Mouse (Mus musculus): Measurements from ENCODE around the gene Sall4. TPM values are rescaled to one million over a fixed set of nuclear protein-coding genes. Genes with fewer than 3 reads are reported as not detected.

Sall4 gene
- total RNA-seq (2018; cell fraction: chromatin; rRNA removed) = not detected
- not detected for total RNA-seq (2018; cell fraction: cytosol; rRNA removed)
- total RNA-seq (2018; cell fraction: nucleus; rRNA removed) = not detected
- not detected in 3 replicates for polyA plus RNA-seq (2018)

DNA sequence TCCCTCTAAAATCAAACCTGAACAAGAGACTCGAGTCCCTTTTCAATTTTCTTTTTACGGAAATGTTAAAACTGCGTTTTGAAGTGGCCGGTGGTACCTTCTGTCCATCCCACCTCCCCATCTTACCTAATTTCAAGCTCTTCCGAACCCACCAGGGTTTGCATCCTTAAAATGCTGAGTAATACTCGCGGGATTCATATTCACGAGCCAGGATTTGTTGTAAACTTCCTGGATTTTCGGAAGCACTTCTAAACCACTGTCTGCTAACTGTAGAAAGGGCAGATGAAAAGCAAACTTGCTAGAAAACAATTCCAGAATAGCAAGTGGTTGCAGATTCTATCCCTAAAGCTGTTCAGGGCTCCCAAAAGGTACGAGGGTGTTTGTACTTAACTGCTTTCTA is at the start of gene Sall4:
Gene Sall4, minus strand, starts transcription at position 362 of the 400 bp plus-strand sequence.
- no peak within 1 kb of the TSS for H3K27ac ChIP-seq
- no peaks in the 10 kb centered on the region for H3K36me3 ChIP-seq (ENCODE audit: inconsistent target)
- H3K4me3 ChIP-seq (ENCODE audit: inconsistent target) = no peak within 1 kb of the TSS
- H3K79me2 ChIP-seq (ENCODE audit: inconsistent target) = no peaks in the 10 kb centered on the region
- WGBS (ENCODE audit: missing documents) = 16% methylated on average over 10 of the region's 10 CpGs

DNA sequence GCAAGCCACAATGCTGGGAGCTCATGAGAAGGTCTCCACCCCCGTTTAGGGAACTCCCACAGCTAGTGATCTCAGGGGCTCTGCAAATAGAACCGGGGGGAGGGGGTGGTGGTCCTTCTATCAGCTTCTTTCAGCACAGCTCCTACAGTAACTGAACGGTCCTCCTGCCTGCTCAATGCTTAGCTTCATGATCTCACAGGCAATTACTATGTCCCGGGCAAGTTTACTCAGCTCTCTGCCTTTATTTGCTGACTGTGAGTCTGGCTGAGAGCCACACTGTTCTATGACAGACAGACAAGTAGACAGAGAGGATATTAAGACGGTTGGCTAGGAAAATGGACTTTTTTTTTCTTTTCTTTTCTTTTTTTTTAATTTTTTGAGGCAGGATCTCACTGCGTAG is 45.5 kb upstream of the Sall4 start:
- H3K79me2 ChIP-seq (ENCODE audit: inconsistent target) = no peaks in the 10 kb centered on the region
- WGBS (ENCODE audit: missing documents) = 68% methylated on average over 5 of the region's 6 CpGs
- H3K4me3 ChIP-seq (ENCODE audit: inconsistent target) = no peak overlapping the region
- no peaks in the 10 kb centered on the region for H3K36me3 ChIP-seq (ENCODE audit: inconsistent target)
- no peak overlapping the region for H3K27ac ChIP-seq

DNA sequence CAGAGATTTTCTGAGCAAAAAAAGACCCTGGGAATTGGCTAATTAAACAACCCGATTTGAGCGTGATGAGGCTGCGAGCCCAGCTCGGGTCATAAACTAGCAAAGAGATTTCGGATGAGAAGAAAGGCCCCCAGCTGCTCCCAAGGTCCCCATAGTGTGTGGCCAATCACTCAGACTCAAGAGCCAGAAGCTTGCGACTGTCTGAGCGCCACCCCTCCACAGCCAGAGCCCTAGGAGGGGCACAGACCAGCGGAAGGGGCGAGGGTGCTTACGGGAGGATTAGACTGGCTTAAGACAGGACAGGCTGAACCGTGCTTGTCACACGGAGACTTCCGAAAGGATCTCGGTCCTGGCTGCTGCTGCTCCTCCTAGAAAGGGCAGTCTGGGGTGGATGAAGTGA is 42.2 kb upstream of the Sall4 start:
- Histone ChIP-seq H3K27ac (no peak overlapping the region), H3K4me3 (ENCODE audit: inconsistent target) (no peak overlapping the region), H3K36me3 (ENCODE audit: inconsistent target) (no peaks in the 10 kb centered on the region), H3K79me2 (ENCODE audit: inconsistent target) (no peaks in the 10 kb centered on the region)
- 18% methylated on average over 14 of the region's 14 CpGs for WGBS (ENCODE audit: missing documents)

DNA sequence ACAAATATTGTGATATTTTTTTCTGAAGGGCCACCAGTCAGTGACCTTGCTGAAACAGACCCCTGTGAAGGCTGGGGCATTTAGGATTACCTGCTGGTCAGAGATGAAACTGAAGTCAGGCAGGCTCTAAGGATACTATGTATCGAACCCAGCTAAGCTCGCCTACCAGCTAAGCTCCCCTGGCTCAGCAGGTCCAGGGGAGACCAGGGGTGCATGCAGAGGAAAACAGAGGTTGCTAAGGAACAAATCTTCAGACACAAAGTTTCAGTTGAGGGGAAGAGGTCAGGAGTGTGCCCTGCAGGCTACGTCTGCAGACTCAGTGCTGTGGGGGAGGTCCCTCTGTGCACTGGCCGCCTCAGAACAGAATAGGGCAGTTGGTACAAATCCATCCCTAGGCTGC is 39.9 kb upstream of the Sall4 start:
- 80% methylated on average over 4 of the region's 4 CpGs for WGBS (ENCODE audit: missing documents)
- H3K27ac ChIP-seq = no peak overlapping the region
- no peak overlapping the region for H3K4me3 ChIP-seq (ENCODE audit: inconsistent target)
- no peaks in the 10 kb centered on the region for H3K79me2 ChIP-seq (ENCODE audit: inconsistent target)
- H3K36me3 ChIP-seq (ENCODE audit: inconsistent target) = no peaks in the 10 kb centered on the region

GRCm38 (mm10) chr2:168803849-168804248 is 36.1 kb upstream of the Sall4 start:
- 78% methylated on average over 4 of the region's 4 CpGs for WGBS (ENCODE audit: missing documents)

DNA sequence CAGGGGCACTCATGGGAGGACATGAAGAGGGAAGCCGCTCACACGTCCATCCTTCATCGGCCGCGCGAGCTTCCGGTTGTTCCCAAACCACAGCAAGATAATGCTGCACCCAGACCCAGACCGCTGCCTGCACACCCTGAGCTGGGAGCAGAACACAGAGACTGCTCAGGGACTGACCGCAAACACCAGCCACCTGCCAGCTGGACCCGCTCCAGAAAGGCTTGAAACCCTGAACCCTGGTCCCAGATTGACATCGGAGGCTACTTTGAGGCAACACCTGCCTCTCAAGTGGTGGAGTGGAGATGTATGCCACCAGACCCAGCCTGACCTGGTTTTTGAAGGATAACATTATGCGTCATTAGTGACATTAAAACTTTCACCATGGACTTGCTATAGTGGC is 31.6 kb upstream of the Sall4 start:
- Histone ChIP-seq H3K4me3 (ENCODE audit: inconsistent target) (no peak overlapping the region), H3K79me2 (ENCODE audit: inconsistent target) (no peaks in the 10 kb centered on the region)
- 90% methylated on average over 12 of the region's 12 CpGs for WGBS (ENCODE audit: missing documents)

More at GRCm38 (mm10) chr2:168803849-168804248, 36.1 kb upstream of the Sall4 start:
- H3K4me3 ChIP-seq (ENCODE audit: inconsistent target) = no peak overlapping the region
- no peaks in the 10 kb centered on the region for H3K79me2 ChIP-seq (ENCODE audit: inconsistent target)
- H3K27ac ChIP-seq = no peak overlapping the region
- H3K36me3 ChIP-seq (ENCODE audit: inconsistent target) = no peaks in the 10 kb centered on the region

GRCm38 (mm10) chr2:168798921-168799320 is 31.2 kb upstream of the Sall4 start:
- Histone ChIP-seq H3K27ac (no peak overlapping the region), H3K79me2 (ENCODE audit: inconsistent target) (no peaks in the 10 kb centered on the region)

More for the DNA sequence above, 31.6 kb upstream of the Sall4 start:
- no peaks in the 10 kb centered on the region for H3K36me3 ChIP-seq (ENCODE audit: inconsistent target)
- H3K27ac ChIP-seq = no peak overlapping the region

GRCm38 (mm10) chr2:168791115-168791802 is 23.5 kb upstream of the Sall4 start:
- Histone ChIP-seq H3K79me2 (ENCODE audit: inconsistent target) (no peaks in the 10 kb centered on the region), H3K4me3 (ENCODE audit: inconsistent target) (no peak overlapping the region), H3K27ac (no peak overlapping the region), H3K36me3 (ENCODE audit: inconsistent target) (no peaks in the 10 kb centered on the region)
- WGBS (ENCODE audit: missing documents) = 84% methylated on average over 4 of the region's 4 CpGs

More at GRCm38 (mm10) chr2:168798921-168799320, 31.2 kb upstream of the Sall4 start:
- Histone ChIP-seq H3K4me3 (ENCODE audit: inconsistent target) (no peak overlapping the region), H3K36me3 (ENCODE audit: inconsistent target) (no peaks in the 10 kb centered on the region)
- WGBS (ENCODE audit: missing documents) = 86% methylated on average over 7 of the region's 7 CpGs

GRCm38 (mm10) chr2:168786174-168786573 is 18.4 kb upstream of the Sall4 start:
- 97% methylated on average over 7 of the region's 9 CpGs for WGBS (ENCODE audit: missing documents)
- H3K36me3 ChIP-seq (ENCODE audit: inconsistent target) = no peaks in the 10 kb centered on the region
- H3K79me2 ChIP-seq (ENCODE audit: inconsistent target) = no peaks in the 10 kb centered on the region
- no peak overlapping the region for H3K4me3 ChIP-seq (ENCODE audit: inconsistent target)
- H3K27ac ChIP-seq = no peak overlapping the region

DNA sequence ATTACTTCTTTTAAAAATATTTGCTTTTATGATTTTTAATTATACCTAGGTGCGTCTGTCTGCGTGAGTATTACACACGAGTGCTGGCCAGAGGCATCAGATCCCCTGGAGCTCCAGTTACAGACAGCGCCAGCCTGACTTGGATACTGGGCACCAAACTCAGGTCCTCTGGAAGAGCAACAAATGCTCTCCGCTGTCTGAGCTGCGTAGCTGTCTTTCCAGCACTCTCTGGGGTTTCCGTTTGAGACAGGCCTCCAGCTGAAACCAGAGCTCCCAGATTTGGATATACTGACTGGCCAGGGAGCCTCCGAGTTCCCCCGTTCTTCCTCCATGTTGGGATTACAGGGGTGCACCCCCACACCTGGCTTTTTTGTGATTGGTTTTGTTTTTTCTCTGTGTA is 12.9 kb upstream of the Sall4 start:
- no peak overlapping the region for H3K27ac ChIP-seq
- WGBS (ENCODE audit: missing documents) = 87% methylated on average over 9 of the region's 9 CpGs
- no peak overlapping the region for H3K4me3 ChIP-seq (ENCODE audit: inconsistent target)
- H3K36me3 ChIP-seq (ENCODE audit: inconsistent target) = no peaks in the 10 kb centered on the region
- H3K79me2 ChIP-seq (ENCODE audit: inconsistent target) = no peaks in the 10 kb centered on the region

GRCm38 (mm10) chr2:168780024-168780423 is 12.3 kb upstream of the Sall4 start:
- WGBS (ENCODE audit: missing documents) = 72% methylated on average over 8 of the region's 9 CpGs
- no peak overlapping the region for H3K4me3 ChIP-seq (ENCODE audit: inconsistent target)
- H3K27ac ChIP-seq = no peak overlapping the region
- H3K79me2 ChIP-seq (ENCODE audit: inconsistent target) = no peaks in the 10 kb centered on the region
- H3K36me3 ChIP-seq (ENCODE audit: inconsistent target) = no peaks in the 10 kb centered on the region

GRCm38 (mm10) chr2:168777481-168777880 is 9.7 kb upstream of the Sall4 start:
- no peaks in the 10 kb centered on the region for H3K79me2 ChIP-seq (ENCODE audit: inconsistent target)
- H3K36me3 ChIP-seq (ENCODE audit: inconsistent target) = no peaks in the 10 kb centered on the region
- no peak overlapping the region for H3K27ac ChIP-seq
- H3K4me3 ChIP-seq (ENCODE audit: inconsistent target) = no peak overlapping the region

DNA sequence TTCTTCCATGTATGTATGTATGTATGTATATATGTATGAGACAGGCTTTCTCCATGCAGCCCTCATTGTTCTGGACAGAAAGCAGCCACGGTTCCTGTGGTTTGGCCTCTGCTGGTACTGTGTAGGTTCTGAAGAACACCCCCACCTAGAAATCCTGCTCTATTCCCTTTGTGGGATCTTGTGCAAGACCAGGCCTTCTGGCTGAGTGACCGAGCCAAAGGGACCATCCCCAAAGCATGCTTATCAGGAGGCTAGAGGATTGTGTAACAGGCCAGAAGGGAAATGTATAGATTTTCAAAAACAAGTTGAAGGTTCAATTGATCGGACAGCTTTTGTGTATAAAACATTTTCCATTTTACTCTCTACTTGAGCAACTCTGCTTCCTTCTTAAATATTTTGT is 8.5 kb upstream of the Sall4 start:
- WGBS (ENCODE audit: missing documents) = 70% methylated on average over 3 of the region's 3 CpGs
- Histone ChIP-seq H3K27ac (no peak overlapping the region), H3K4me3 (ENCODE audit: inconsistent target) (no peak overlapping the region), H3K79me2 (ENCODE audit: inconsistent target) (no peaks in the 10 kb centered on the region), H3K36me3 (ENCODE audit: inconsistent target) (no peaks in the 10 kb centered on the region)

- 64% methylated on average over 8 of the region's 8 CpGs for WGBS (ENCODE audit: missing documents)
- H3K4me3 ChIP-seq (ENCODE audit: inconsistent target) = no peak overlapping the region
- H3K27ac ChIP-seq = no peak overlapping the region
- H3K36me3 ChIP-seq (ENCODE audit: inconsistent target) = no peaks in the 10 kb centered on the region
- no peaks in the 10 kb centered on the region for H3K79me2 ChIP-seq (ENCODE audit: inconsistent target)
Measured at GRCm38 (mm10) chr2:168769259-168769658, 1.5 kb upstream of the Sall4 start.

DNA sequence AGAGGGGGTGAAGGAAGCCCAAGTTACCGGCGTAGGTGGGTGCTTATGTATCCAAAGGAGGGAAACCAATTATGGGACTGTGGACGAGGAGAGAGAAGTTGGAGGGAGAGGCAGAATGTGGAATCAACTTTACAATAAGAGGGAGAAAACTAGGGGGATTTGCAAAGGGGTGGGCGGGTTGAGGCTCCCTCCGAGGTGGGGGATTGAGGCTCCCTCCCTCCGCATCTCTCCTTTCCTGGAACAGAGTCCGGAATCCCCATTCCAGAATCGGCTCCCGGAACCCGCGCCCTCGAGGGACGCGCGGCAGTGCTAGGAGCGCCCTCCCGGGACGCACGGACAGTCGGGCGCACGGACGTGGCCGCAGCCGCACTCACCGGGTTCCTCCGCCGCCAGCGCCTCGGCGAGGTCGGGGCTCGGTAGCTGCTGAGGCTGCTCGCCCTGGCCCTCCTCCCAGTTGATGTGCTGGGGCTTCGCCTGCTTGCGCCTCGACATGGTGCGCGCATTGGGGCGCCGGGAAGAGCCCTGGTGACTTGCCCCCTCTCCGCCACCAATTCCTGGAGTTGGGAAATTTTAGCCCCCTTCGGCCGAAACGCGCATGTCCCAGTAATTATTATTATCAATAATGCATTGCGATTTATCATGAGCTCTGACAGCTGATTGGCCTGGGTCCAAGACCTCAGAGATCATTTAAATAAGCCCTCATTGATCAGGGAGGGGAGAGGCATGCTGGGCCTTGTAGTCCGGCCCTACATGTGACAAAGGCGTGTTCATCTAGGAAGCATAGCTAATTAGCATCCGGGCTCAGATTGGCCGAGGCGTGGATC is 993 bp downstream of the Sall4 start:
- H3K79me2 ChIP-seq (ENCODE audit: inconsistent target) = no peaks in the 10 kb centered on the region
- H3K4me3 ChIP-seq (ENCODE audit: inconsistent target) = no peak overlapping the region
- no peak overlapping the region for H3K27ac ChIP-seq
- WGBS (ENCODE audit: missing documents) = 3% methylated on average over 37 of the region's 52 CpGs
- no peaks in the 10 kb centered on the region for H3K36me3 ChIP-seq (ENCODE audit: inconsistent target)

All from macrophage (primary cell).